Mouse (Mus musculus): Measurements from ENCODE around the gene Olfr1122. TPM values are rescaled to one million over a fixed set of nuclear protein-coding genes. Genes with fewer than 3 reads are reported as not detected.
"Not testable (repeated sequence)": the region's sequence is repeated elsewhere in the genome, so short reads cannot be mapped to it uniquely, and the experiment has no call there.

Gene Olfr1122
- polyA plus RNA-seq (2015; fragmentation: Nextera tagmentation; extraction: Ambion mirVana): not detected in 2 replicates

GRCm38 (mm10) chr2:87385549-87385948, at the start of gene Olfr1122:
Olfr1122 (plus strand) TSS chr2:87385849.
- no peak for DNase-seq (ENCODE audit: low spot score)

GRCm38 (mm10) chr2:87354515-87354914, 31.1 kb upstream of the Olfr1122 start, which contains the start of gene Olfr1120:
Olfr1120 (plus strand) TSS chr2:87354815.
- no peak for DNase-seq (ENCODE audit: low spot score)

- not testable (repeated sequence) for DNase-seq (ENCODE audit: low spot score)
These were observed 25.5 kb upstream of the Olfr1122 start for GRCm38 (mm10) chr2:87360121-87360520.

- DNase-seq (ENCODE audit: low spot score): no peak
These were observed 16.1 kb upstream of the Olfr1122 start, which contains the start of gene Olfr1121 for GRCm38 (mm10) chr2:87369595-87369994. Olfr1121 (plus strand) TSS chr2:87369895.

GRCm38 (mm10) chr2:87371726-87372125, 13.9 kb upstream of the Olfr1122 start:
- no peak for DNase-seq (ENCODE audit: low spot score)

GRCm38 (mm10) chr2:87383935-87384334, 1.7 kb upstream of the Olfr1122 start:
- no peak for DNase-seq (ENCODE audit: low spot score)

GRCm38 (mm10) chr2:87393605-87394004, 8.0 kb downstream of the Olfr1122 start:
- not testable (repeated sequence) for DNase-seq (ENCODE audit: low spot score)

GRCm38 (mm10) chr2:87394686-87395085, 9.0 kb downstream of the Olfr1122 start:
- not testable (repeated sequence) for DNase-seq (ENCODE audit: low spot score)

GRCm38 (mm10) chr2:87416335-87416734, 30.7 kb downstream of the Olfr1122 start, which contains the start of gene Olfr1123:
Olfr1123 (plus strand) TSS chr2:87416635.
- no peak for DNase-seq (ENCODE audit: low spot score)

- DNase-seq (ENCODE audit: low spot score): no peak
These were observed 44.3 kb downstream of the Olfr1122 start, which contains the start of gene Olfr1124 for GRCm38 (mm10) chr2:87429975-87430374. Olfr1124 (plus strand) TSS chr2:87430275.

- no peak for DNase-seq (ENCODE audit: low spot score)
These were observed 52.1 kb downstream of the Olfr1122 start for GRCm38 (mm10) chr2:87437731-87438130.

Other genes with a start within 250 kb of the Olfr1122 start
- gene Olfr1110, start 245.5 kb upstream of the Olfr1122 start, polyA plus RNA-seq (2015; fragmentation: Nextera tagmentation; extraction: Ambion mirVana): not detected in 2 replicates
- gene Olfr1111, start 233.2 kb upstream of the Olfr1122 start, polyA plus RNA-seq (2015; fragmentation: Nextera tagmentation; extraction: Ambion mirVana): not detected in 2 replicates
- gene Olfr1112, start 198.1 kb upstream of the Olfr1122 start, polyA plus RNA-seq (2015; fragmentation: Nextera tagmentation; extraction: Ambion mirVana): not detected in 2 replicates
- gene Olfr1113, start 176.9 kb upstream of the Olfr1122 start, polyA plus RNA-seq (2015; fragmentation: Nextera tagmentation; extraction: Ambion mirVana): not detected in 2 replicates
- not detected in 2 replicates for gene Olfr1115, start 137.8 kb upstream of the Olfr1122 start, polyA plus RNA-seq (2015; fragmentation: Nextera tagmentation; extraction: Ambion mirVana)
- gene Olfr1116, start 118.3 kb upstream of the Olfr1122 start, polyA plus RNA-seq (2015; fragmentation: Nextera tagmentation; extraction: Ambion mirVana): not detected in 2 replicates
- gene Olfr1118, start 78.3 kb upstream of the Olfr1122 start, polyA plus RNA-seq (2015; fragmentation: Nextera tagmentation; extraction: Ambion mirVana): not detected in 2 replicates
- not detected in 2 replicates for gene Olfr1120, start 31.0 kb upstream of the Olfr1122 start, polyA plus RNA-seq (2015; fragmentation: Nextera tagmentation; extraction: Ambion mirVana)
- not detected in 2 replicates for gene Olfr1121, start 16.0 kb upstream of the Olfr1122 start, polyA plus RNA-seq (2015; fragmentation: Nextera tagmentation; extraction: Ambion mirVana)
- not detected in 2 replicates for gene Olfr1123, start 30.8 kb downstream of the Olfr1122 start, polyA plus RNA-seq (2015; fragmentation: Nextera tagmentation; extraction: Ambion mirVana)
- 0.09 TPM in 1 of 2 replicates, not detected in the other for gene Olfr1124, start 44.4 kb downstream of the Olfr1122 start, polyA plus RNA-seq (2015; fragmentation: Nextera tagmentation; extraction: Ambion mirVana)
- not detected in 2 replicates for gene Olfr1126, start 68.1 kb downstream of the Olfr1122 start, polyA plus RNA-seq (2015; fragmentation: Nextera tagmentation; extraction: Ambion mirVana)
- gene Pramel7, start 111.2 kb downstream of the Olfr1122 start, polyA plus RNA-seq (2015; fragmentation: Nextera tagmentation; extraction: Ambion mirVana): not detected in 2 replicates
- not detected in 2 replicates for gene Pramel6, start 120.7 kb downstream of the Olfr1122 start, polyA plus RNA-seq (2015; fragmentation: Nextera tagmentation; extraction: Ambion mirVana)
- not detected in 2 replicates for gene Olfr153, start 145.9 kb downstream of the Olfr1122 start, polyA plus RNA-seq (2015; fragmentation: Nextera tagmentation; extraction: Ambion mirVana)
- gene Olfr1128, start 159.7 kb downstream of the Olfr1122 start, polyA plus RNA-seq (2015; fragmentation: Nextera tagmentation; extraction: Ambion mirVana): not detected in 2 replicates
- not detected in 2 replicates for gene Olfr1129, start 188.1 kb downstream of the Olfr1122 start, polyA plus RNA-seq (2015; fragmentation: Nextera tagmentation; extraction: Ambion mirVana)
- gene Olfr1130, start 220.4 kb downstream of the Olfr1122 start, polyA plus RNA-seq (2015; fragmentation: Nextera tagmentation; extraction: Ambion mirVana): not detected in 2 replicates
- not detected in 2 replicates for gene Olfr1131, start 241.3 kb downstream of the Olfr1122 start, polyA plus RNA-seq (2015; fragmentation: Nextera tagmentation; extraction: Ambion mirVana)

All from thymus, postnatal 0 days (tissue).